Mouse (Mus musculus) small intestine, adult 2 months (tissue): Measurements from ENCODE around the gene Lztr1.

Experiments
- CTCF ChIP-seq: fragments of 200-500 bp; IDR thresholded peaks from 2 replicates; pipeline ENCODE4 v1.5.1; 2012; ENCODE audit warnings: low read depth, mild to moderate bottlenecking, control low read depth, inconsistent platforms, low read length, moderate library complexity, mixed read lengths; ENCODE audit not compliant: insufficient replicate concordance, insufficient read length; ENCODE audit errors: extremely low read depth
- POLR2A ChIP-seq: fragments of 200-500 bp; IDR thresholded peaks from 2 replicates; pipeline ENCODE4 v1.6.1; 2012; ENCODE audit warnings: low read depth, mild to moderate bottlenecking, control low read depth, inconsistent platforms, low read length, moderate library complexity

- TF ChIP-seq CTCF, result no peak
- TF ChIP-seq POLR2A, result no peak
Measured at GRCm38 (mm10) chr16:17491896-17492561, 16.5 kb upstream of the Lztr1 start.
